Mouse (Mus musculus): ENCODE results near the gene Fxyd4.

The Fxyd4 gene

DNA sequence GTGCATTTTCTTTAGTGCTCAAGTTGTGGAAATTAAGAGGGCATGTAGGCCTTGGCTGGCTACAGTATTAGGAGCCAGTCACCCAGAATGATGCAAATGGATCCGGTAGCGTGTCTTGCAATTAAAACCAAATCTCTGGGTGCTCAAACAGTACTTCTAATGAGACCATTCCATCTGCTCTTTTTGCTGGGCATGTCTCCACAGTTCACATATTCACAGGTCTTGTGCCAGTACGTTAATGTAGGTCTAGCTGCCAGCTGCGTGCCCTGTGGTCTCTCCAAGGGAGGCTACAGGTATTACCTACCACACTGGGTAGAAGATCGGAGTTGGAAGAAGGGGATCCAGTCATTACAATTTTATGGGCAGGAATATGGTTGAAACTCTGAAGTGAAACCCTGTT lies 19.4 kb downstream of the Fxyd4 start:
- no peak for DNase-seq (ENCODE audit: extremely low spot score)

DNA sequence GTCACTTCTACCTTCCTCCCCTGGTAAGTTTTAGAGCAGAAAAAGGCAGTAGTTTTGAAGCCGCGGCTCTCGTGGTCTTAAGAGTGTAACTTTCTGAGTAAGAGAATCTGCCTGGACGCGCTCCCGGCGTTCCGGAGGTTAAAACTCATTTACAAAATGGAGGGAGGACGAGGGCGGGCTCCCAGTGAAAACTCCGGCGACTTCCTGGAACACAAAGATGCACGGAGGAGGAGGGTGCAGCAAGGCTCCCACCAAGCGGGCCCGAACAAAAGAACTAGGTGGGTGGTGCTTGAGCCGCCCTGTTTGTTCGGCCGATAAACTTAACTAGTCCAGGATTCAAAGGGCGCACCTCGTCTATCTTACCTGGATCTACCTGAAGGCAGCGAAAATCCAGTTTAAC lies 19.9 kb downstream of the Fxyd4 start:
- peak; percentile 62 for DNase-seq (ENCODE audit: extremely low spot score)

GRCm38 (mm10) chr6:117916737-117917426 lies 20.6 kb downstream of the Fxyd4 start:
- peak; percentile 90 for DNase-seq (ENCODE audit: extremely low spot score)

- DNase-seq (ENCODE audit: extremely low spot score), result no peak
Observed at GRCm38 (mm10) chr6:117916205-117916736, 21.2 kb downstream of the Fxyd4 start.

DNA sequence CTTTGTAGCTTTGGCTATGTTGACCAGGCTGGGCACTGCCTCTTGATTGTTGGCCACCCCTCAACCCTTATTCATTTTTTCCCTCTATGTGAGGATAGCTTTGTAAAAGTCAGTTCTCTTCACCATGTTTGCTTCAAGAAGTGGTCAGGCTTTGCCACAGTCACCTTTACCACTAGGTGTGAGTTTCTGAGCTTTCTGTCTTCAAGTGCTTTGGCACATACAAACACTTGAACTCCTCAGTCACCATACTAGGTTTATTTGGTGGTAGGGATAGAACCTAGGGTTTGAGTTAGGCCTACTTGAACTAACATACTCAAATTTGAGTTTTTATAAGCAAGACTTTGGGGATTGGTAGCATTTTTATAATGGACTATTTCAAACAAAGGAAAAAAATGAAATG lies 23.0 kb downstream of the Fxyd4 start:
- no peak for DNase-seq (ENCODE audit: extremely low spot score)

DNA sequence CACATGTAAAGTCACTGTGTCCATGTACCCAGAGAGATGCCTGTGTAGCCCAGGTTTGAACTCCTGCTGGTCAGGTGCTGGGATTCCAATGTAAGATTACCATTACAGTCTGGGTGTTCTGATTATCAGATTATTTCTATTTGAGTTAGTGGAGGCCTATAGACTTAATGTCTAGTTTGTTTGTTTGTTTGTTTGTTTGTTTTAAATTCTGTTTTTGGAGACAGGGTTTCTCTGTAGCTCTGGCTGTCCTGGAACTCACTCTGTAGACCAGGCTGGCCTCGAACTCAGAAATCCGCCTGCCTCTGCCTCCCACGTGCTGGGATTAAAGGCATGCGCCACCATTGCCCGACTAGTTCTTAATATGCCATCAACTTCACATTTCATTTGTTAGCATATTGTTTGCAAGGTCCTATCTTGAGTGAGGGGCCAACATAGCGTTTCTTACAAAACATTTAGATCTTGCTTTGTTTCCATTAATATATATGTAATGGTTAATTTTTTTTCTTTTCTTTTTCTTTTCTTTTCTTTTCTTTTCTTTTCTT lies 27.3 kb downstream of the Fxyd4 start:
- DNase-seq (ENCODE audit: extremely low spot score), result no peak

GRCm38 (mm10) chr6:117908424-117908900 lies 29.0 kb downstream of the Fxyd4 start:
- no peak for DNase-seq (ENCODE audit: extremely low spot score)

DNA sequence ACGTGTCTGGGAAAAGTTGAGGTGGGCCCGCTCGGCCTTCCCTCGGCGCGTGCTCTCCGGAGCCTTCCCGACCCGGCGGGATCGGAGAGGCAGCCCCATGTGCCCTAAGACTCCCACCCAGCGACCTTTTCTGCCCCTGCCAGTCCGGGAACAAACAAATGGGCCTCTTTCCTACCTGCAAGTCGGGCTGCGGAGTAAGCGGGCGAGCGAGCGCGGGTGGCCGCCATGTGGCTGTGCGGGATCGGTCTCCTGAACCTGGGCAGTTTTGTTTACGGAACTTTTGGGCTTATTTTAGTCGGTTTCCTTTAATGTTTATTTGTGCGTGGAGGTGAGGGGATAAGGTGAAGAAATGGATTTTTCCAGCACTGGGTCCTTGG lies 29.5 kb downstream of the Fxyd4 start:
- no peak for DNase-seq (ENCODE audit: extremely low spot score)

DNA sequence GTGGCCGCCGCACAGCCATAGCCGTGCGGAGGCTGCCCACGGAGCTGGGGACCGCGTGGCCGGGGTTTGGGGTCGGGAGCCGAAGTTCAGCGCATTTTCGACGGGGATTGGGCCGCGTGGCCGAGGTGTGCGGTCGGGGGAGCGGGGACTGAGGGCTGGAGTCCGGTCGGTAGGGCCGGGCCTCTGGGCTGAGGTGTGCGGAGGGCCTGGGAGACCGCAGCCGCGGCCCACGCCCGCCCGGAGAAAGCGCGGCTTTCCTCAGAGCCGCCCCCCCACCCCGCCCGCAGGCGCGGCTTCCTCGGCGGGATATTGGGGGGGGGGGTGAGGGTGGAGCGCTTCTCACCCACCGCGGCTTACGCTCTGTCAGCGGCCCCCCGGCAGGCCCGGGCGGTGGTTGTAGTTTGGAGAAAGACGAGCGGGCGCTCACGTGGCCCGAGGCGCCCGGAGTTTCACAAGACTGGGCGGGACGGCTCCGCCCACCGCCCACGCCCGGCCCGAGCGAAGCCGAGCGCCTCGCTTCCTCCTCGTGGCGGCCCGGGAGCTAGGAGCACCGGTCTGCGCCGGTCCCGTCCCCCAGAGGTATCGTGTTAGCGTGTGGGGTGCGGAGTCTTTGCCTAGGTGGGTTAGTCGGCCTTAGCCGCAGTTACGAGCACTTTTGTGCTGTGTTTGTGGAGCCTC lies 30.1 kb downstream of the Fxyd4 start:
- peak; percentile 86 for DNase-seq (ENCODE audit: extremely low spot score)

DNA sequence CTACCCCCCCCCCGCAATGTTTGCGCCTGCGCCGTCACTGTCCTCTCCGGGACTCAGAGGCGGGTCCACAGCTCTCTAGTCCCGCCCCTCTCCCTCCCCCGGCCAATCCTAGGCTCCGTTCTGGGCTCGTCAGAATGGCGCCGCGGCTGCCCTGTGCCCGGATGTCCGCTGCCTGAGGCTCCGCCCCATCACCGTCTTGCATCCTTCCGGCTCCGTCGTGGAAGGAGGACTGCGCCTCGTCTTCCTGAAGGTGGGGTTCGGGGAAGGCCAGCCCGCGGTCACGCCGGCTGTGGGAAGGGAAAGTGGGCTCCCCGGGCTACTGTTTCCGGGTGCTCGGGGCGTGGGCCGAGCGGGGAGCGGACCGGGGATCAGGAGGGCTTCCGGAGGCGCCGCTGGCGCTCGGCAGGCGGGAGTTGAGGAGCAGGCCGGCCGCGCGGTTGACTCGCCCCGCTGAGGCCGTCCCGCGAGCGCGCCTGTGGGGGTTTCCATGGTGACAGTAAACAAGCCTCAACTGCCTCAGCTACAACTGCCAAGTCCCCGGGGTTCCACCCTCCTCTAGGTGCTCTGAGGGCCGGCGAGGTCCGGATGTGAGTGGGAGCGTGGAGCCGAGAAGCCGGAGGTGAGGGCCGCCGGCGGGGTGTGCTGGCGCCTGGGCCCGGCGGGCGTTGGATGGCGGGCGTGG lies 30.8 kb downstream of the Fxyd4 start:
- DNase-seq (ENCODE audit: extremely low spot score), result peak; percentile 98

DNA sequence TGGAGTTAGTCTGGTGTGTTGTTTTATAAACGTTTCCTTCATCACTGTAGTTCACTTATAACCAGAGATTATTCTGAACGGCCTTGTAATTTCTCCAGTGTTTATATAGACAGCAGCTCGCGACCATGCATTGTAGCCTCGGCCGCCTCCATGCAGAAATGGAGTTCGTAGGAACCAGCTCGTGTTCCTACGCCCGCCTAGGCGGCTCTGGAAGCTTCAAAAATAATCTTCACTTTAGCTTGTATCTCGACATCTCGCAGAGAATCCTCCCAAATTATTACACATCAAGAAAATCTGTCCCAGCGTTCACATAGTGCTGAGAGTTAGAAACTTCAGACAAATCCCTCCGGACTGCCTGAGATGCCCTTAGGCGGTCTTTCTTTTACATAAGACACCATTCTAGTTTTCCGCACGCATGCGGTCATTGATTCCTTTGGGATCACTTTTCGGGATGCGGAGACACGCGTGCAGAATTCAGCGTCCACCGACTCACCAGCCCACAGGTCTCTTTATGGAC lies 31.4 kb downstream of the Fxyd4 start:
- no peak for DNase-seq (ENCODE audit: extremely low spot score)

DNA sequence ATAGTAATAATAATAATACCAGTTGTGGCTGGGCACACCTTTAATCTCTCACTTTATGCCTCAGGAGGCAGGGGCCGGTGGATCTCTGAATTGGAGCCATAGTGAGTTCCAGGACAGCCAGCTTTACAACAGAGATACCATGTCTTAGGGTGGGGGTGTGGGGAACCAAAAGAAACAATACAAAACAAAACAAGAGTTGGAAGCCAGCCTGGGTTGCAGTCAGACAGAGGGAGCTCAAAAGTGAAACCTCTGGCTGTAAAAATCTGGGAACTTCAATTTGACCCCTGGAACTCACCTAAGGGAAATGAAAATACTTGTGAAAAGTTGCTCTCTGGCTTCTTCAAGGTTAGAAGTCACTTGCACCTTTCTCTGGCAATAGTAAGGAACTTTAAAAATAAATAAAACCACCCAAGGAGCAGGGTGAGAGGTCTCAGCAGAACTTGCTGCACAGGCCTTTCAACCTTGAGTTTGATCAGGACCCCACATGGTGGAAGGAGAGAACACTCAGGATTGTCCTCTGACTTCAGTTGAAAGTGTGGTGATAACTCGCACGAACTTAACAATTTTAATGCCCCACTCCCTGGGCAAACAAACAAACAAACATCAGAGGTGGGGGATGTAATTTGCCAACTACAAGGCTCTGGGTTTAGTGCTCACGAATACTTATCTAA lies 32.1 kb downstream of the Fxyd4 start:
- DNase-seq (ENCODE audit: extremely low spot score), result peak; percentile 39

GRCm38 (mm10) chr6:117903836-117904235 lies 33.7 kb downstream of the Fxyd4 start:
- DNase-seq (ENCODE audit: extremely low spot score), result no peak

GRCm38 (mm10) chr6:117902556-117902955 lies 34.9 kb downstream of the Fxyd4 start:
- no peak for DNase-seq (ENCODE audit: extremely low spot score)

DNA sequence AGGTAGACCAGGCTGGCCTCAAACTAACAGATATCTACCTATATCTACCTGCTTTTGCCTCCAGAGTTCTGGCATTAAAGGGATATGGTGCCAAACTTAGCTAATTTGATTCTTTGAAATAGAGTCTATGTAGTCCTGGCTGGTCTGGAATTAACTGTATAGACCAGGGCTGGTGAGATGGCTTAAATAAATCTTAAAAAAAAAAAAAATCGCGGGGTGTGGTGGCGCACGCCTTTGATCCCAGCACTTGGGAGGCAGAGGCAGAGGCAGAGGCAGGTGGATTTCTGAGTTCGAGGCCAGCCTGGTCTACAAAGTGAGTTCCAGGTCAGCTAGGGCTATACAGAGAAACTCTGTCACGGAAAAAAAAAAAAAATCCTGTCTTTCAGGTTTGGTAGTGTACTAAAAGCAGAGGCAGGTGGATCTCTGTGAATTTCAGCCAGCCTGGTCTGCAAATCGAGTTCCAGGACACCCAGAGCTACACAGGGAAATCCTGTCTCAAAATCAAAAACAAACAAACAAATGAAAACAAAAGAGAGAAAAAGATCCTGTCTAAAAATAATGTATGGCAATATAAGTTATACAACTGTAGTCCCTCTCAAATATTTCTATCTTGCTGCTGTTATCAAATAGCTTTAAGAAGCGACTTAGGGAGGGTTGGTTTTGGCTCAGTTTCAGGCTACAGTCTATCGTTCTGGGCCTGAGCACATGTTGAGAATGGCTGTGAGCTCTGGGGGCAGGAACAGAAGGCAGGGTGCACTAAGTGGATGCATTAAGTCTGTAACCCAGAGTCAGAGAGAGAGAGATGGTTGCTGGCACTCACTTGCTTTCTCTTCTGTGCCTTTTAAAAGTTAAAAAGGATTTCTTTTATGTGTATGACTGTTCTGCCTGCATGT lies 35.7 kb downstream of the Fxyd4 start:
- DNase-seq (ENCODE audit: extremely low spot score), result no peak

DNA sequence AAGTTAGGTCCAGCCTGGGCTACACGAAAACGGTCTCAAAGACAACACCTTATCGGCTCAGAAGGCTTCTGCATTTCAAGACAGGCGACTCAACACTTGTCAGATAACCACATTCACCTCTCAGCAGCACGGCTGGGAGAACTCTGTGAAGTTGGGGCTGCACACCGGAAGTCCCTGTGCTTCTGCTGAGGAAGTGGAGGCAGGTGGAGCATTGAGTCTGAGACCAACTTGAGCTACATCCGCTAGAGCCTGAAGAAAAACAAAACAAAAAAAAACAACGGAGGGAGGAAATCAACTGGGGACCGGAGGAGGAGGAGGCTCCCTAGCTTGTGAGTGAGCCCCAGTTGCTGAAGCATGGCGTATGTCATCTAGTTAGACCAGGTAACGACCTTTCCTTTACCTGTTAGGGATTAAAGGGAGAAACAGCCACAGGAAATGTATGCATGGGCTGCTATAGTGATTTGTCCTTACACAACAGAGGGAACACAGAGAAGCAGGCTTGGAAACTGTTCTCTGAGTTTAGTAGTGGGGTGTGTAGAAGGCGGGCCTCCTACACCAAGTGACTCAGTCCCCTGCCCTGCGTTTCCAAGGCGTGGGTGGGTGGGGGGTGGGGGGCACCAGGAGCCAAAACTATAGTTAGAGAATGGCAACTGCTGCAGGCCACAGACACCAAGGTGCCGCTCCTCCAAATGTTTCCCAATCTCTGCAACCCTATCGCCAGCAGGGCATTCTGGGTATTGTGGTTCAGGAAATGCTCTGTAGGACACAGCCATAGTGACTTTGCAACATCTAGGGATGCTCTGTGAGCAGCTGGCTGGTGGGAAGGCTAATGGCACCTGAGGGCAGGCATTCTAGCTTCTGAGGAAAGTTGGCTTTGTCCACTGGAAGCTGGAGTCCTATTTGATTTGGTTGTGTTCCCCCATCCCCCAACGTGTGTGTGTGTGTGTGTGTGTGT lies 37.1 kb downstream of the Fxyd4 start, which contains the start of gene Hnrnpf:
Hnrnpf (plus strand) TSS at position 199 of the 955 bp plus-strand sequence.
- DNase-seq (ENCODE audit: extremely low spot score), result no peak

- DNase-seq (ENCODE audit: extremely low spot score), result no peak
Observed at GRCm38 (mm10) chr6:117897800-117898199, 39.7 kb downstream of the Fxyd4 start.

GRCm38 (mm10) chr6:117893435-117893834 lies 44.1 kb downstream of the Fxyd4 start:
- no peak for DNase-seq (ENCODE audit: extremely low spot score)

DNA sequence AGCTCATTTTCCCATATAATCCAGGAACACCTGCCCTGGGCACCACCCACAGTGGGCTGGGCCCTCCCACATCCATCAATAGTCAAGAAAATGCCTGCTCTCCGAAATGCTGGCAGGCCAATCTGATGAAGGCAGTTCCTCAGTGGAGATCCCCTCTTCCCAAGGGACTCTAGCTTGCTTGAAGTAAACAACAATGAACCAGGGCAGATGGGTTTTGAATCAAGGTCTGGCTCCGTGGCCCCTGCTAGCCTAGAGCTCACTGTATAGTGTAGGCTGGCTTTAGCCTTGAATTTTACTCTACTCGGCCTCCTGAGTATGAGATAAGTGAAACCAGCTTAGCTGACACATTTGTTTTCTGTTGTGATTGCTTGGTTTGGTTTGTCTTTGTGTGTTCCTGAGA lies 45.1 kb downstream of the Fxyd4 start:
- no peak for DNase-seq (ENCODE audit: extremely low spot score)

Measured in embryo, embryonic 9.5 days (tissue).